Mouse (Mus musculus): Measurements from ENCODE around the gene Mpg.

GRCm38 (mm10) chr11:32190603-32191110, 35.6 kb upstream of the Mpg start:
- TF ChIP-seq MXI1 (IDR thresholded peaks at IDR 0.05; ENCODE audit: low read depth, low read length) (no peak), ZMIZ1 (IDR thresholded peaks at IDR 0.05; ENCODE audit: low read depth, low read length) (no peak), ZNF384 (IDR thresholded peaks at IDR 0.05; ENCODE audit: low read depth, low read length) (no peak), CTCF (conservative IDR thresholded peaks at IDR 0.05 in 1 of 2, IDR thresholded peaks at IDR 0.05 in 1 of 2; ENCODE audit: low read depth in 2 of 2, low read length in 2 of 2) (no peak), CHD2 (IDR thresholded peaks at IDR 0.05; ENCODE audit: low read length) (no peak), BHLHE40 (IDR thresholded peaks at IDR 0.05; ENCODE audit: low read depth, low read length) (no peak)

Data from CH12.LX (cell line).